Comparison of ENCODE assay signal across 7 mouse cellular contexts in genomic region chr12:86076321-86076901, GRCm38 (mm10). TPM values are rescaled to one million over a fixed set of nuclear protein-coding genes. Genes with fewer than 3 reads are reported as not detected.
A peak's percentile ranks its signal among the peaks of the same experiment; 100 is the strongest.
DNase-seq lines count a peak whose midpoint lies in the region; ATAC-seq and TF ChIP-seq lines count a peak whose summit lies in the region.

No protein-coding gene starts in this region.

- no peak overlapping the region for H3K9ac ChIP-seq in intestine, postnatal 0 days (ENCODE audit: low read depth, low read length)
- H3K9ac ChIP-seq in liver, embryonic 13.5 days, result no peak overlapping the region
- H3K9ac ChIP-seq in neural tube, embryonic 13.5 days, result peak overlapping the region; percentile 55; the same call in 1 of the 2 replicates

- no peaks in the 10 kb centered on the region for H3K27me3 ChIP-seq in cerebellum, adult 2 months (ENCODE audit: control insufficient read depth, insufficient read depth, low read length)
- 0 out of 2 replicates have a peak, but pooled peaks cover 7% of the 10 kb centered on the region for H3K27me3 ChIP-seq in intestine, postnatal 0 days (replicated peaks; ENCODE audit: control insufficient read depth, insufficient read depth, low read length)
- H3K27me3 ChIP-seq in liver, embryonic 13.5 days, result peaks cover 61% of the 10 kb centered on the region
- H3K27me3 ChIP-seq in neural tube, embryonic 13.5 days, result peaks cover 21% of the 10 kb centered on the region

- peak; percentile 22 for DNase-seq in adipocyte (ENCODE audit: low spot score)
- peak; percentile 79 to 83 for DNase-seq in cerebellum, adult 2 months
- DNase-seq in gastrocnemius, adult 18-20 months (ENCODE audit: low spot score), result peak; percentile 50
- DNase-seq in liver, embryonic 13.5 days, result no peak

- H3K4me1 ChIP-seq in cerebellum, adult 2 months (ENCODE audit: control insufficient read depth, insufficient read depth, low read length), result peaks cover 13% of the 10 kb centered on the region
- no peaks in the 10 kb centered on the region for H3K4me1 ChIP-seq in intestine, postnatal 0 days (replicated peaks; ENCODE audit: control insufficient read depth, insufficient read depth, low read length)
- H3K4me1 ChIP-seq in liver, embryonic 13.5 days (replicated peaks), result no peaks in the 10 kb centered on the region; the same call in 1 of the 2 replicates
- peaks cover 38% of the 10 kb centered on the region for H3K4me1 ChIP-seq in neural tube, embryonic 13.5 days (replicated peaks)

- no peak for ATAC-seq in intestine, postnatal 0 days
- ATAC-seq in liver, embryonic 13.5 days (ENCODE audit: low read depth), result no peak
- no peak for ATAC-seq in neural tube, embryonic 13.5 days (ENCODE audit: low read depth)
- no peak for ATAC-seq in granulocyte monocyte progenitor cell, adult 5-6 weeks (replicated peaks; ENCODE audit: poor library complexity, severe bottlenecking)

- H3K4me2 ChIP-seq in intestine, postnatal 0 days (replicated peaks; ENCODE audit: low read depth), result peak overlapping the region; percentile 87
- peak overlapping the region; percentile 11 for H3K4me2 ChIP-seq in liver, embryonic 13.5 days
- peak overlapping the region; percentile 86 for H3K4me2 ChIP-seq in neural tube, embryonic 13.5 days

- TF ChIP-seq POLR2A in cerebellum, adult 2 months (IDR thresholded peaks at IDR 0.05; ENCODE audit: borderline replicate concordance, insufficient read depth, low read length), result no peak

- H3K36me3 ChIP-seq in intestine, postnatal 0 days (ENCODE audit: control insufficient read depth, insufficient read depth), result no peaks in the 10 kb centered on the region
- H3K36me3 ChIP-seq in liver, embryonic 13.5 days, result no peaks in the 10 kb centered on the region
- H3K36me3 ChIP-seq in neural tube, embryonic 13.5 days, result no peaks in the 10 kb centered on the region

- H3K27ac ChIP-seq in cerebellum, adult 2 months (ENCODE audit: insufficient read depth, low read length), result 0 out of 2 replicates have a peak overlapping the region, but pooled peaks have one; percentile 6
- H3K27ac ChIP-seq in intestine, postnatal 0 days (ENCODE audit: low read depth, low read length), result no peak overlapping the region; the same call in 1 of the 2 replicates
- H3K27ac ChIP-seq in liver, embryonic 13.5 days, result no peak overlapping the region
- H3K27ac ChIP-seq in neural tube, embryonic 13.5 days (replicated peaks), result no peak overlapping the region

- WGBS in cerebellum, adult 2 months, result 9% methylated on average over 13 of the region's 13 CpGs
- 15% methylated on average over 13 of the region's 13 CpGs for WGBS in intestine, postnatal 0 days
- 29% methylated on average over 13 of the region's 13 CpGs for WGBS in liver, embryonic 13.5 days (ENCODE audit: insufficient replicate concordance)
- 7% methylated on average over 13 of the region's 13 CpGs for WGBS in neural tube, embryonic 13.5 days

- peak; percentile 7; the same call in 1 of the 2 replicates for TF ChIP-seq CTCF in cerebellum, adult 2 months (IDR thresholded peaks at IDR 0.05; ENCODE audit: borderline replicate concordance, insufficient read depth, low read depth, low read length)
- peak; percentile 58 for TF ChIP-seq CTCF in intestine, postnatal 0 days (IDR thresholded peaks at IDR 0.05; ENCODE audit: low read depth)

- no peaks in the 10 kb centered on the region for H3K9me3 ChIP-seq in intestine, postnatal 0 days (ENCODE audit: control insufficient read depth)
- H3K9me3 ChIP-seq in liver, embryonic 13.5 days (replicated peaks), result no peaks in the 10 kb centered on the region
- no peaks in the 10 kb centered on the region for H3K9me3 ChIP-seq in neural tube, embryonic 13.5 days

- peak overlapping the region; percentile 56 for H3K4me3 ChIP-seq in cerebellum, adult 2 months (replicated peaks; ENCODE audit: insufficient read depth, low read depth, low read length)
- peak overlapping the region; percentile 49 for H3K4me3 ChIP-seq in intestine, postnatal 0 days (ENCODE audit: low read depth, low read length)
- no peak overlapping the region; the same call in 1 of the 2 replicates for H3K4me3 ChIP-seq in liver, embryonic 13.5 days (replicated peaks)
- H3K4me3 ChIP-seq in neural tube, embryonic 13.5 days, result peak overlapping the region; percentile 55

RNA-seq across cellular contexts. Expression of gene Tgfb3, which starts 2.4 kb away (rescaled TPM):
- 15.2 and 15.7 TPM in 2 replicates for polyA plus RNA-seq in cerebellum, adult 2 months (2012; rRNA removed)
- 10 to 100 TPM; 41.9 to 54.3 TPM for total RNA-seq in gastrocnemius, adult 18-20 months (2021)
- polyA plus RNA-seq in intestine, postnatal 0 days (2015; fragmentation: Nextera tagmentation; extraction: Ambion mirVana), result 8.5 and 9.2 TPM in 2 replicates
- 2.5 and 3.2 TPM in 2 replicates for polyA plus RNA-seq in liver, embryonic 13.5 days (2015; fragmentation: Nextera tagmentation; extraction: Ambion mirVana)
- polyA plus RNA-seq in neural tube, embryonic 13.5 days (2015; fragmentation: Nextera tagmentation; extraction: Ambion mirVana), result 8.1 and 10.4 TPM in 2 replicates
- total RNA-seq in granulocyte monocyte progenitor cell, adult 5-6 weeks (2014; fragmentation: Nextera tagmentation), result not detected in 2 replicates
- 0.36 TPM in 1 of 2 replicates, not detected in the other for total RNA-seq in granulocyte monocyte progenitor cell, adult 5-6 weeks (2017)

RNA-seq across cellular contexts. Expression of gene Ift43, which starts 5.9 kb away (rescaled TPM):
- polyA plus RNA-seq in cerebellum, adult 2 months (2012; rRNA removed), result 33.7 and 34.9 TPM in 2 replicates
- 10 to 100 TPM; 10.5 to 12.7 TPM for total RNA-seq in gastrocnemius, adult 18-20 months (2021)
- polyA plus RNA-seq in intestine, postnatal 0 days (2015; fragmentation: Nextera tagmentation; extraction: Ambion mirVana), result 61.0 and 65.9 TPM in 2 replicates
- 8.6 and 10.3 TPM in 2 replicates for polyA plus RNA-seq in liver, embryonic 13.5 days (2015; fragmentation: Nextera tagmentation; extraction: Ambion mirVana)
- 58.4 and 62.2 TPM in 2 replicates for polyA plus RNA-seq in neural tube, embryonic 13.5 days (2015; fragmentation: Nextera tagmentation; extraction: Ambion mirVana)
- total RNA-seq in granulocyte monocyte progenitor cell, adult 5-6 weeks (2014; fragmentation: Nextera tagmentation), result not detected in 2 replicates
- total RNA-seq in granulocyte monocyte progenitor cell, adult 5-6 weeks (2017), result 1.0 TPM in 1 of 2 replicates, not detected in the other

Comparison
In these comparisons a context has a peak if more than half of its experiments do, and no peak if none do; other contexts are left out.
1. H3K4me2 ChIP-seq: peak in every context shown above with its lines; median percentile 87 in intestine, postnatal 0 days; 86 in neural tube, embryonic 13.5 days; 11 in liver, embryonic 13.5 days.